In genomic region chr8:92961088-92961487, GRCm38 (mm10) we compare ENCODE assay signal across 8 mouse cellular contexts. TPM values are rescaled to one million over a fixed set of nuclear protein-coding genes. Genes with fewer than 3 reads are reported as not detected.
DNase-seq lines count a peak whose midpoint lies in the region; ATAC-seq and TF ChIP-seq lines count a peak whose summit lies in the region.

No protein-coding gene starts in this region.

- H3K9ac ChIP-seq in heart, embryonic 12.5 days: no peak overlapping the region
- H3K9ac ChIP-seq in forebrain, postnatal 0 days: no peak overlapping the region

- H3K4me1 ChIP-seq in heart, embryonic 12.5 days (replicated peaks): peaks cover 13% of the 10 kb centered on the region
- H3K4me1 ChIP-seq in forebrain, postnatal 0 days (ENCODE audit: insufficient read depth): no peaks in the 10 kb centered on the region

- H3K4me3 ChIP-seq in heart, embryonic 12.5 days: peak overlapping the region; percentile 47
- H3K4me3 ChIP-seq in forebrain, postnatal 0 days (ENCODE audit: low read depth, low read length): peak overlapping the region; percentile 34; the same call in 1 of the 2 replicates

- no peak overlapping the region for H3K27ac ChIP-seq in heart, embryonic 12.5 days (ENCODE audit: poor library complexity, severe bottlenecking)
- H3K27ac ChIP-seq in forebrain, postnatal 0 days (ENCODE audit: low read depth, low read length): no peak overlapping the region

- H3K4me2 ChIP-seq in heart, embryonic 12.5 days: peak overlapping the region; percentile 82
- peak overlapping the region; percentile 63 for H3K4me2 ChIP-seq in forebrain, postnatal 0 days (ENCODE audit: low read depth)

- no peak for ATAC-seq in heart, embryonic 12.5 days (ENCODE audit: insufficient number of reproducible peaks, low FRiP score)
- ATAC-seq in forebrain, postnatal 0 days: no peak
- ATAC-seq in erythroid progenitor cell, adult 5-6 weeks (replicated peaks; ENCODE audit: low FRiP score, poor library complexity, severe bottlenecking): no peak

- H3K27me3 ChIP-seq in heart, embryonic 12.5 days (replicated peaks): peaks cover 75% of the 10 kb centered on the region
- peaks cover 39% of the 10 kb centered on the region for H3K27me3 ChIP-seq in forebrain, postnatal 0 days (ENCODE audit: insufficient read depth, low read length)

- no peaks in the 10 kb centered on the region for H3K36me3 ChIP-seq in heart, embryonic 12.5 days
- H3K36me3 ChIP-seq in forebrain, postnatal 0 days (ENCODE audit: insufficient read depth): no peaks in the 10 kb centered on the region

- no peak for TF ChIP-seq CTCF in forebrain, postnatal 0 days (IDR thresholded peaks at IDR 0.05; ENCODE audit: low read depth)

- H3K9me3 ChIP-seq in heart, embryonic 12.5 days (replicated peaks): no peaks in the 10 kb centered on the region
- no peaks in the 10 kb centered on the region for H3K9me3 ChIP-seq in forebrain, postnatal 0 days (ENCODE audit: low read length)

- no peak for DNase-seq in heart, postnatal 10 days
- DNase-seq in ES-CJ7 (ENCODE audit: low read depth, low spot score): peak; percentile 48
- DNase-seq in forebrain, postnatal 0 days: no peak
- peak; percentile 51 for DNase-seq in mesoderm, embryonic 11.5 days (ENCODE audit: low read depth, low spot score)
- no peak for DNase-seq in adrenal gland, postnatal 36 days
- DNase-seq in thymus, postnatal 25 days: no peak

- intact Hi-C loops in heart, postnatal 10 days (cut with DNase I): no loop called here

- 1% methylated on average over 25 of the region's 25 CpGs for WGBS in heart, embryonic 12.5 days
- WGBS in forebrain, postnatal 0 days: 3% methylated on average over 25 of the region's 25 CpGs

RNA-seq across cellular contexts. Expression of gene Slc6a2, which starts 1.2 kb away (rescaled TPM):
- polyA plus RNA-seq in heart, embryonic 12.5 days (2016; fragmentation: Nextera tagmentation; extraction: Ambion mirVana): 0.03 TPM in 2 replicates
- under 1 TPM; 0.10 to 0.12 TPM for total RNA-seq in heart, postnatal 10 days (2021)
- total RNA-seq in forebrain, postnatal 0 days (2014; rRNA removed): 0.08 TPM in 1 of 2 replicates, not detected in the other
- polyA plus RNA-seq in forebrain, postnatal 0 days (2015; fragmentation: Nextera tagmentation; extraction: Ambion mirVana): not detected in 2 replicates
- not detected in 2 replicates for total RNA-seq in erythroid progenitor cell, adult 5-6 weeks (2015; ENCODE audit: low replicate concordance)
- not detected in 2 replicates for total RNA-seq in erythroid progenitor cell, adult 5-6 weeks (2017; ENCODE audit: low replicate concordance)
- total RNA-seq in adrenal gland, postnatal 36 days (2021): 10 to 100 TPM in 1 of 2 experiments, 1 to 10 TPM in 1; 9.9 to 13.1 TPM

RNA-seq across cellular contexts. Expression of gene Capns2, which starts 59.9 kb away (rescaled TPM):
- 0.23 and 0.26 TPM in 2 replicates for polyA plus RNA-seq in heart, embryonic 12.5 days (2016; fragmentation: Nextera tagmentation; extraction: Ambion mirVana)
- not detected for total RNA-seq in heart, postnatal 10 days (2021)
- total RNA-seq in forebrain, postnatal 0 days (2014; rRNA removed): 1.2 and 1.8 TPM in 2 replicates
- not detected in 2 replicates for polyA plus RNA-seq in forebrain, postnatal 0 days (2015; fragmentation: Nextera tagmentation; extraction: Ambion mirVana)
- not detected in 2 replicates for total RNA-seq in erythroid progenitor cell, adult 5-6 weeks (2015; ENCODE audit: low replicate concordance)
- not detected in 2 replicates for total RNA-seq in erythroid progenitor cell, adult 5-6 weeks (2017; ENCODE audit: low replicate concordance)
- 1 to 10 TPM in 1 of 2 experiments, not detected in 1; 3.5 TPM for total RNA-seq in adrenal gland, postnatal 36 days (2021)

Comparison
In these comparisons a context has a peak if more than half of its experiments do, and no peak if none do; other contexts are left out.
1. DNase-seq: peak in ES-CJ7 (single experiment) and mesoderm, embryonic 11.5 days (single experiment); none in heart, postnatal 10 days (0 of 2), forebrain, postnatal 0 days (single experiment), adrenal gland, postnatal 36 days (0 of 2) and thymus, postnatal 25 days (single experiment).
2. RNA of gene Slc6a2, which starts 1.2 kb away (total RNA-seq): 9.9 to 13.1 TPM in adrenal gland, postnatal 36 days; 0.10 to 0.12 TPM in heart, postnatal 10 days, 0.08 TPM in forebrain, postnatal 0 days and not detected in erythroid progenitor cell, adult 5-6 weeks; every median in the first group is over 4 times any median in the second.